Mouse (Mus musculus): ENCODE results near the gene Hdac4.
A peak's percentile ranks its signal among the peaks of the same experiment; 100 is the strongest.

- TF ChIP-seq CTCF (IDR thresholded peaks at IDR 0.05; ENCODE audit: insufficient read depth, low read length), result peak; percentile 64; the same call in 1 of the 2 replicates
- TF ChIP-seq POLR2A (IDR thresholded peaks at IDR 0.05; ENCODE audit: borderline replicate concordance, extremely low read depth, low read depth, low read length), result no peak
Observed at GRCm38 (mm10) chr1:92051489-92052062, 143.9 kb downstream of the Hdac4 start.
